Mouse (Mus musculus): ENCODE results near the gene Tle3.

GRCm38 (mm10) chr9:61388214-61388613 lies 16.0 kb downstream of the Tle3 start:
- TF ChIP-seq ZNF384 (IDR thresholded peaks at IDR 0.05; ENCODE audit: low read depth, low read length) (no peak), HCFC1 (IDR thresholded peaks at IDR 0.05; ENCODE audit: borderline replicate concordance, insufficient read depth, low read length) (no peak)

Measured in ES-E14 (cell line).